Mouse (Mus musculus) skeletal muscle tissue, adult 2 months (tissue): ENCODE results near the gene Lrrc49.
A peak's percentile ranks its signal among the peaks of the same experiment; 100 is the strongest.

ENCODE experiments used
- DNase-seq: peaks from one replicate; pipeline ENCODE4 v3.0.0-alpha.2; 2012; ENCODE audit warnings: low read depth, low spot score

The Lrrc49 gene

GRCm38 (mm10) chr9:60674780-60675179 lies 13.2 kb downstream of the Lrrc49 start:
- no peak for DNase-seq

GRCm38 (mm10) chr9:60672568-60672967 lies 15.4 kb downstream of the Lrrc49 start:
- no peak for DNase-seq

GRCm38 (mm10) chr9:60668886-60669285 lies 19.1 kb downstream of the Lrrc49 start:
- no peak for DNase-seq

- no peak for DNase-seq
Measured at GRCm38 (mm10) chr9:60665535-60665934, 22.4 kb downstream of the Lrrc49 start.

GRCm38 (mm10) chr9:60664866-60665265 lies 23.1 kb downstream of the Lrrc49 start:
- DNase-seq = peak; percentile 31

GRCm38 (mm10) chr9:60664385-60664784 lies 23.6 kb downstream of the Lrrc49 start:
- peak; percentile 92 for DNase-seq

GRCm38 (mm10) chr9:60662936-60663335 lies 25.0 kb downstream of the Lrrc49 start:
- DNase-seq = no peak

GRCm38 (mm10) chr9:60653582-60653981 lies 34.4 kb downstream of the Lrrc49 start:
- DNase-seq = no peak

- DNase-seq = no peak
Measured at GRCm38 (mm10) chr9:60653137-60653536, 34.8 kb downstream of the Lrrc49 start.

- no peak for DNase-seq
Measured at GRCm38 (mm10) chr9:60650277-60650676, 37.7 kb downstream of the Lrrc49 start.

- DNase-seq = peak; percentile 28
Measured at GRCm38 (mm10) chr9:60648981-60649975, 38.7 kb downstream of the Lrrc49 start.

- no peak for DNase-seq
Measured at GRCm38 (mm10) chr9:60633601-60634000, 54.4 kb downstream of the Lrrc49 start.

GRCm38 (mm10) chr9:60626311-60626791 lies 61.6 kb downstream of the Lrrc49 start:
- DNase-seq = no peak

- no peak for DNase-seq
Measured at GRCm38 (mm10) chr9:60625895-60626294, 62.1 kb downstream of the Lrrc49 start.

GRCm38 (mm10) chr9:60616946-60617345 lies 71.0 kb downstream of the Lrrc49 start:
- DNase-seq = peak; percentile 49

GRCm38 (mm10) chr9:60616359-60616758 lies 71.6 kb downstream of the Lrrc49 start:
- no peak for DNase-seq

- DNase-seq = no peak
Measured at GRCm38 (mm10) chr9:60612260-60612659, 75.7 kb downstream of the Lrrc49 start.

GRCm38 (mm10) chr9:60610194-60610593 lies 77.8 kb downstream of the Lrrc49 start:
- no peak for DNase-seq

GRCm38 (mm10) chr9:60608857-60609256 lies 79.1 kb downstream of the Lrrc49 start:
- no peak for DNase-seq

- DNase-seq = no peak
Measured at GRCm38 (mm10) chr9:60608086-60608485, 79.9 kb downstream of the Lrrc49 start.

- peak; percentile 70 for DNase-seq
Measured at GRCm38 (mm10) chr9:60604971-60605370, 83.0 kb downstream of the Lrrc49 start.

- DNase-seq = no peak
Measured at GRCm38 (mm10) chr9:60601936-60602335, 86.0 kb downstream of the Lrrc49 start.

GRCm38 (mm10) chr9:60600273-60600672 lies 87.7 kb downstream of the Lrrc49 start:
- DNase-seq = no peak
